Mouse (Mus musculus) myocyte (in vitro differentiated cells): ENCODE measurements around the gene Rcvrn.

Experiments used
- MAX ChIP-seq: IDR thresholded peaks from one replicate; pipeline ENCODE4 v1.6.1; 2011; ENCODE audit warnings: low read depth, mild to moderate bottlenecking, control low read depth
- POLR2A ChIP-seq: IDR thresholded peaks from one replicate; pipeline ENCODE4 v1.6.1; 2011; ENCODE audit warnings: low read depth, mild to moderate bottlenecking, control low read depth, moderate library complexity; ENCODE audit not compliant: insufficient read length
- POLR2AphosphoS2 ChIP-seq: IDR thresholded peaks from one replicate; pipeline ENCODE4 v1.6.1; 2011; ENCODE audit warnings: low read depth, control low read depth; ENCODE audit not compliant: insufficient read length
- REST ChIP-seq: IDR thresholded peaks from one replicate; pipeline ENCODE4 v1.6.1; 2011; ENCODE audit warnings: mild to moderate bottlenecking, control low read depth, moderate library complexity; ENCODE audit not compliant: insufficient read depth, insufficient read length
- TCF3 ChIP-seq: IDR thresholded peaks from one replicate; pipeline ENCODE4 v1.6.1; 2011; ENCODE audit warnings: low read depth, control low read depth; ENCODE audit not compliant: insufficient read length

GRCm38 (mm10) chr11:67679300-67679699 lies 15.8 kb upstream of the Rcvrn start:
- TF ChIP-seq POLR2A = no peak
- no peak for TF ChIP-seq REST
- no peak for TF ChIP-seq POLR2AphosphoS2
- TF ChIP-seq MAX = no peak
- TF ChIP-seq TCF3 = no peak
